Mouse (Mus musculus) heart, embryonic 16.5 days (tissue): ENCODE measurements around the gene Nrsn2. TPM values are rescaled to one million over a fixed set of nuclear protein-coding genes. Genes with fewer than 3 reads are reported as not detected.

Experiments used
- ATAC-seq: fragments of 200-750 bp; cut with Nextera tagmentation; replicated peaks from 2 replicates; pipeline ENCODE4 v1.8.0; 2017; ENCODE audit warnings: moderate number of reproducible peaks; ENCODE audit not compliant: insufficient read depth, low FRiP score; ENCODE audit errors: extremely low read depth
- H3K27ac ChIP-seq: fragments of 300-500 bp; sonication (generic); 2 replicates; pipeline ENCODE4 v1.5.1; 2014; ENCODE audit warnings: mild to moderate bottlenecking, low read length, control low read depth, moderate library complexity
- H3K27me3 ChIP-seq: fragments of 300-500 bp; sonication (generic); 2 replicates; pipeline ENCODE4 v1.6.1; 2014; ENCODE audit warnings: low read length, mixed read lengths; ENCODE audit not compliant: control insufficient read depth, insufficient read depth
- H3K36me3 ChIP-seq: fragments of 300-500 bp; sonication (generic); 2 replicates; pipeline ENCODE4 v1.6.1; 2014; ENCODE audit not compliant: control insufficient read depth, insufficient read depth
- H3K4me1 ChIP-seq: fragments of 300-500 bp; sonication (generic); 2 replicates; pipeline ENCODE4 v1.6.1; 2014; ENCODE audit warnings: low read length, mixed read lengths; ENCODE audit not compliant: control insufficient read depth, insufficient read depth
- H3K4me2 ChIP-seq: fragments of 300-500 bp; sonication (generic); 2 replicates; pipeline ENCODE4 v1.6.1; 2014; ENCODE audit warnings: low read depth, mild to moderate bottlenecking, control low read depth, low read length
- H3K4me3 ChIP-seq: fragments of 300-500 bp; sonication (generic); 2 replicates; pipeline ENCODE4 v1.5.1; 2014; ENCODE audit warnings: mild to moderate bottlenecking, control low read depth, low read length
- H3K9ac ChIP-seq: fragments of 300-500 bp; sonication (generic); 2 replicates; pipeline ENCODE4 v1.6.1; 2014; ENCODE audit warnings: low read length, control low read depth
- H3K9me3 ChIP-seq: fragments of 300-500 bp; sonication (generic); replicated peaks from 2 replicates; pipeline ENCODE4 v1.6.1; 2016; ENCODE audit warnings: low read length; ENCODE audit not compliant: control insufficient read depth
- WGBS: fragments of 180-500 bp; shearing (Covaris S2); extraction: QIAGEN DNeasy Blood & Tissue Kit; methylation state at CpG from one replicate; pipeline ENCODE4 v1.1.7; 2014; 5-methylcytosine and 5-hydroxymethylcytosine counted together
- polyA plus RNA-seq: library from polyadenylated mRNA; unstranded; fragments of >200 nt; fragmentation: Nextera tagmentation; extraction: Ambion mirVana; gene quantifications from 2 replicates; pipeline ENCODE4 v1.2.1, GENCODE M21; 2015

The Nrsn2 gene
- polyA plus RNA-seq, 1 experiment from 2014 or later: 1.2 TPM

DNA sequence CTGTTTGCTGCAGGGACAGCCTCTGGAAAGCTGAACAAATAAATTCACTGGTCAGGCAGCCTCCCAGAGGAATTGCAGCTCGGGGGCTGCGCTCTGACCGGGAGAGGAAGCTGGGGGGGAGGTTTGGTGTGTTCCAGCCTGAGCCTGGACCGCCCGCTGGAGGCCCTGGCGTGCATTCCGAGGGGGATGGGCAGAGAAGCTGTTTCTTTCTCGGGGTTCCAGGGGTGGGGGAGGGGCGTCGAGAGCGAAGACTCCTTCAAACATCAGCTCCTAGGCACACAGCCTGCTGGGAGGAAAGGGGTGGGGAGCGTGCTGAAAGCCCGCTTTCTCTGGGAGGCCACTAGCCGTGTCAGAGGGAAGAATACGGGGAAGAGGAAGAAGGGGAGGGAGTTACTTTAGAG is 34.5 kb upstream of the Nrsn2 start:
- H3K27me3 ChIP-seq: no peaks in the 10 kb centered on the region
- 0 out of 2 replicates have a peak, but pooled peaks cover 1% of the 10 kb centered on the region for H3K9me3 ChIP-seq
- WGBS: 6% methylated on average over 15 of the region's 15 CpGs
- H3K36me3 ChIP-seq: no peaks in the 10 kb centered on the region
- peak overlapping the region; percentile 95 for H3K27ac ChIP-seq
- peak overlapping the region; percentile 99 for H3K9ac ChIP-seq
- peak overlapping the region; percentile 72 for H3K4me3 ChIP-seq
- peaks cover 31% of the 10 kb centered on the region for H3K4me1 ChIP-seq
- ATAC-seq: peak; percentile 56
- peak overlapping the region; percentile 88 for H3K4me2 ChIP-seq

DNA sequence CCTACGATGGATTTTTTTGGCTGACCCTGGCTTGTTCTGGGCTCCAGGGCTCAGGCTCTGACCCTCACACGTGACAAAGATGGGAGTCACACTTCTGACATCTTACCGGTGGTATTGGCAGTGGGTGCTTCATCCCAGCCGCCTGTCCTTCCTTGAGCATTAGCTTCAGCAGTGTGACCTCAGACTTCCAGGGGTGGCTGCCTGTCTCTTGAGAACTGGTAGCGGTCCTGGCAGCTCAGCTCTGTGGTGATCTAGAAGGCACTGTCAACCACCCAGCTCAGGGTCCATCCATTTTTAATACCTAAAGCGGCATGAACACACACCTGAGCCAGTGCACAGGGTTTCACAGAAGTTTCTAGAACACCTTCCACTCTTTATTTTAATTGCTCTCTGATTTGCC is 33.3 kb upstream of the Nrsn2 start:
- no peaks in the 10 kb centered on the region for H3K27me3 ChIP-seq
- no peaks in the 10 kb centered on the region for H3K9me3 ChIP-seq
- peak overlapping the region; percentile 95; the same call in 1 of the 2 replicates for H3K27ac ChIP-seq
- peaks cover 30% of the 10 kb centered on the region for H3K4me1 ChIP-seq
- no peak for ATAC-seq
- 70% methylated on average over 6 of the region's 6 CpGs for WGBS
- H3K4me2 ChIP-seq: no peak overlapping the region
- H3K4me3 ChIP-seq: no peak overlapping the region
- no peaks in the 10 kb centered on the region for H3K36me3 ChIP-seq
- H3K9ac ChIP-seq: no peak overlapping the region

DNA sequence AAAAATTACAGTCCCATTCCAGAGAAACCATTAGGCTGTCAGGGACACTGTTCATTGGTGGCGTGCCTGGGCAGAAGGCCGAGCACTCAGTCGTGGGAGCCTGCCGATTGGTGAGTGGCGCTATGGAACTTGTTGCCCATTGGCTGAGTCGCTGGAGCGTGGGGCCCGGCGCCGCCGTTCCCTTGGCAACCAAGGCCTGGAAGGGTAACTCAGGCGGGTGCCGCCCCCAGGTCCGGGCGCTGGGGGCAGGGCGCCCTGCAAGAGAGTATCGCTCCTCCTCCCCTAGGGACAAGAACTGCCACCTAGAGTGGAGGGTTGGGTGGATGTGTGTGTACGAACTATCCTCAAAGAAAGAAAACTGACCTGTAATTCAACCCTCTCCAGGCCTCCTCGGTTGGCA is 29.7 kb upstream of the Nrsn2 start:
- ATAC-seq: peak; percentile 94
- no peaks in the 10 kb centered on the region for H3K36me3 ChIP-seq
- H3K4me2 ChIP-seq: peak overlapping the region; percentile 82
- peak overlapping the region; percentile 56 for H3K4me3 ChIP-seq
- H3K27me3 ChIP-seq: no peaks in the 10 kb centered on the region
- H3K9ac ChIP-seq: peak overlapping the region; percentile 68
- H3K9me3 ChIP-seq: no peaks in the 10 kb centered on the region
- peaks cover 21% of the 10 kb centered on the region for H3K4me1 ChIP-seq
- H3K27ac ChIP-seq: peak overlapping the region; percentile 75
- 0% methylated on average over 19 of the region's 19 CpGs for WGBS

DNA sequence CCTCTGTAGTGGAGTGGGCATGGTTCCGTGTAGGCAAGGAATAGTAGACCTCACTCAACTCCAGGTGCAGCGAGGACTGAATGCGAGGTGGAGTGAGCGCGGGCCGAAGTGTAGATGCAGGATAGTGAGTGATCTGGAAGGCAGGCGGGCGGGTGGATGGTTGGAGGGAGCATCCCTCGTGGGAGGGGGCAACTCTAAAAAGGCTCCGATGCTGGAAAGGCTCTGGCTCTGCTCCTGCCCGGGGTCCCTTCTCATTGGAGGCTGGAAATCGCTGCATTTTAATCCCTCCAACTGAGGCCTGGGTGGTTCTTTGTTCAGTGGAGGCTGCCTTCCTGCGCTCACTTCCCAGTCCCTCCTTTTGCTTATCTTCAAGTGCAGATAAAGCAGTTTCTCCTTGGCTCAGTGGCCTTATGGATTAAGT is 22.7 kb upstream of the Nrsn2 start:
- ATAC-seq: no peak; the same call in 1 of the 2 replicates
- Histone ChIP-seq H3K4me2 (peak overlapping the region; percentile 94), H3K27ac (peak overlapping the region; percentile 98), H3K27me3 (no peaks in the 10 kb centered on the region), H3K9me3 (no peaks in the 10 kb centered on the region), H3K4me3 (peak overlapping the region; percentile 91), H3K4me1 (peaks cover 23% of the 10 kb centered on the region), H3K36me3 (no peaks in the 10 kb centered on the region), H3K9ac (peak overlapping the region; percentile 74)
- WGBS: 2% methylated on average over 13 of the region's 13 CpGs

DNA sequence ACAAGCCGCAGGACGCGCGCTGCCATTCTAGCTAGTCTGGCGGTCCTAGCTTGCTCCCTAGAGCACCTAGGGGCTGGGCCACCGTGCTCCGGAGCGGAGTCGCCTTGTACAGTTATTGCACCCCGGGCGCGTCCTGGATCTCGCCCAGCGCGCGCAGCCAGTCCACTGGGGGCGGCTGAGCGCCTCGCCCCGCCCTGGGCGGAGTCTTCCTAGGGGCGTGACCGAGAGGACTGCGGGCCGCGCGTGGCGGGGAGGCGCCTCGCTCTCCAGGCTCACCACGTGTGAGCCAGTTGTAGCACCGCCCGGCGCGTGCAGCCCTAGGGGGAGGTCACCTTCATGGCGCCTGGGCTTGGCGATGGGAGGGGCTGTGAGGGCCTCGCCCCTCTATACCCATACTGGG is 22.3 kb upstream of the Nrsn2 start:
- H3K4me2 ChIP-seq: peak overlapping the region; percentile 94
- peak overlapping the region; percentile 98 for H3K9ac ChIP-seq
- no peaks in the 10 kb centered on the region for H3K27me3 ChIP-seq
- no peaks in the 10 kb centered on the region for H3K9me3 ChIP-seq
- peak; percentile 78 for ATAC-seq
- peaks cover 27% of the 10 kb centered on the region for H3K4me1 ChIP-seq
- WGBS: under 1% methylated on average over 38 of the region's 38 CpGs
- no peaks in the 10 kb centered on the region for H3K36me3 ChIP-seq
- H3K4me3 ChIP-seq: peak overlapping the region; percentile 91
- peak overlapping the region; percentile 98 for H3K27ac ChIP-seq

DNA sequence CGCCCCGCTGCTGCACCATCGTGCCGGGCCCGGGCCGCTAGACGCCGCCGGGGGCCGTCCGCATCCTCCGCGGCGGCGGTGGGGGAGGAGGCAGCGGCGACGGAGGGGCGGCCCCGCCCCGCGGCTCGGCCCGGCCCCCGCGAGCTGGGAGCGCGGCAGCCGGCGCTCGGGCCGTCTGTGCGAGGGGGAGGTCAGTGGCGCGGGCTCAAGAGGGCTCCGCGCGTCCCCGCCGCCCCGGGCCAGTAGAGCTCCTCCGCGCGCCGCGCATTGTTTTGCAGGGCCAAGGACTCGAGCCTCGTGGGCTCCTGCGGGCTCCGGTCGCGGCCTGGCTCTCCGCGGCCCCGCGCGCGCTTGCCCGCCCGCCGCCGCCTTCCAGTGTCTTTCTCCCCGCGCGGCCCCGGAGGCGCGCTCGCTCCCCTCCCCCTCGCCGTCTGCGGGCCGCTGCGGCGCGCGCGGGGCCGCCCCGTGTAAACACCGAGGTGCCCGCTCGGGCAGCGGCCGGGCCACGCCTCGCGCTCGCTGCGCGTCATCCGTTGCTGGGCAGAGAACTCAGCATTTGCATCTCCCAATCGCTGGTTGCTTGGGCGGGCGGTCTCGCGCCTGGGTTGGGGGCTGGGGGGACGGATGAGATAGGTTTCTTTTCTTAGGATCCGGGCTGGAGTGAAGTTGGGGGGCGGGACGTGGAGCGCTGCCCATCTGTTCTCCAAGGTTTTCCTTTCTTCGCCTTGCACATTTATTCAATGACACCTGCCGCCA is 21.4 kb upstream of the Nrsn2 start, which contains the start of gene Sox12:
Gene Sox12, minus strand, starts transcription at position 384 of the 756 bp plus-strand sequence.
- H3K4me1 ChIP-seq: peaks cover 31% of the 10 kb centered on the region
- H3K27ac ChIP-seq: peak within 1 kb of the TSS; percentile 98
- no peaks in the 10 kb centered on the region for H3K36me3 ChIP-seq
- H3K9me3 ChIP-seq: no peaks in the 10 kb centered on the region
- under 1% methylated on average over 68 of the region's 104 CpGs for WGBS
- peak within 1 kb of the TSS; percentile 98 for H3K9ac ChIP-seq
- H3K27me3 ChIP-seq: no peaks in the 10 kb centered on the region
- H3K4me2 ChIP-seq: peak within 1 kb of the TSS; percentile 94
- peak within 1 kb of the TSS; percentile 91 for H3K4me3 ChIP-seq
- peak; percentile 62 for ATAC-seq

DNA sequence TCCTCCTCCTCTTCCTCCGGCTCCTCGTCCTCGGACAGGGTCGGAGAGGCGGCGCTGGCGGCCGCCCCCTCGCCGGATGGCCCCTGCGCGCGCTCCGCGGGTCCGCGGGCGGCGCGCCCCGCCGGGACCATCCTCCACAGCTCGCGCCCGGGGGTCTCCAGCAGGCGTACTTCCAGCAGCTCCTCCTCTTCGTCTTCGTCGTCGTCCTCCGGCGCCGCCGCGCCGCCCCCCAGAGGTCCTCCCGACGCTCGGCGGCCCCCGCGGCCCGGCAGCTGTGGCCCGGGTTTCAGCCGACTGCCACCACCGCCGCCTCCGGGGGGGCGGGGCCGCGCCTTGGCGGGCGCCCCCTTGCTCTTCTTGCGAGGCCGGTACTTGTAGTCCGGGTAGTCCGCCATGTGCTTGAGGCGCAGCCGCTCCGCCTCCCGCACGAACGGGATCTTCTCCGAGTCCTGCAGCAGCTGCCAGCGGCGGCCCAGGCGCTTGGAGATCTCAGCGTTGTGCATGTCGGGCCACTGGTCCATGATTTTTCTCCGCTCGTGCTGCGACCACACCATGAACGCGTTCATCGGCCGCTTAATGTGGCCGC is 20.7 kb upstream of the Nrsn2 start:
- no peaks in the 10 kb centered on the region for H3K27me3 ChIP-seq
- no peaks in the 10 kb centered on the region for H3K36me3 ChIP-seq
- peak overlapping the region; percentile 98 for H3K9ac ChIP-seq
- no peaks in the 10 kb centered on the region for H3K9me3 ChIP-seq
- peaks cover 31% of the 10 kb centered on the region for H3K4me1 ChIP-seq
- peak overlapping the region; percentile 98 for H3K27ac ChIP-seq
- ATAC-seq: 0 out of 2 replicates have a peak, but pooled peaks have one; percentile 7
- 0% methylated on average over 64 of the region's 77 CpGs for whole genome bisulfite sequencing
- H3K4me2 ChIP-seq: peak overlapping the region; percentile 94
- H3K4me3 ChIP-seq: peak overlapping the region; percentile 91

DNA sequence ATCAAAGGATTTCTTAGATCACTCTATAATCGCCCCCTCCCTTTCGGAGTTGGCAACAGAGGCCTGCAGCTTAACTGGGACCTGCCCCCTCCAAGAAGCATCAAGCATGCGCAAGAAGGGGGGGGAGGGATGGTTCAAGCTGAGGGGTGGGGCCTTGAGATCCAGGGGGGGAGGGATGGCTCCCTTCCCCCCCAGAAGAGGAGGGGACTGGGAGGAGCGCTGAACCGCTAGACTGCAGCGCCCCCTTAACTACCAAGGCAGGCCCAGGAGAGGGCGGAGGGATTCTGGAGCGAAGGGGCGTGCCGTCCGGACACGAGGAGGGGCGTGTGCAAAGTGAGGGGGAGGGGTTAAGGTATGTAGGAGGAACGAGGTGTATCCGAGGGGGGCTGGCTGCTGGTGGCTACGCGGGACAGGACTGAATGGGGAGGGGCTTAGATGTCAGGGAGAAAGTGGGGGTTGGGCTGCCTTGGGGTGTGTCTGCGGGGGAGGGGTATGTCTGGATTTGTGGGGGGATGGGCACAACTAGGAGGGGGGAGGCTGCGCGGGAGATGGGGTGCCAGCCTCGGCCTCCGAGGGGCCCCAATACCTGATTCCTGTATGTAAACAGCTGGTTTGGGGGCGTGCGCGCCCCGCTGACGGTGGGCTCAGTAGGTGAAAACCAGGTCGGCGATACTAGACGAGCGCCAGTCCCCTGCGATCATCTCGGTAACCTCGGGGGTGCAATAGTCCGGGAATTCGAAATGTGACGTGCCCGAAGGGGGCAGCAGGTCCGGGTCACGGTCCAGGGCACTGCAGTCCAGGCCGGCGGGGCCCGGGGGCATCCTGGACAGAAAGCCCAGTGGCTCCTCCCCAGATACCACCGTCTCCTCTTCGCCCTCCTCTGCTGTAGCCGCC is 19.9 kb upstream of the Nrsn2 start:
- H3K27ac ChIP-seq: peak overlapping the region; percentile 98
- no peaks in the 10 kb centered on the region for H3K36me3 ChIP-seq
- peak; percentile 53 for ATAC-seq
- peak overlapping the region; percentile 94 for H3K4me2 ChIP-seq
- peaks cover 31% of the 10 kb centered on the region for H3K4me1 ChIP-seq
- peak overlapping the region; percentile 98 for H3K9ac ChIP-seq
- no peaks in the 10 kb centered on the region for H3K27me3 ChIP-seq
- H3K4me3 ChIP-seq: peak overlapping the region; percentile 91
- under 1% methylated on average over 45 of the region's 46 CpGs for WGBS
- H3K9me3 ChIP-seq: no peaks in the 10 kb centered on the region
